Mouse (Mus musculus) embryonic stem cell, embryonic (primary cell): Measurements from ENCODE around the gene Atg101.

Experiments used
- CTCF ChIA-PET, 4 experiments: fragments of 300-600 bp in 2 of 4; fragments of 350-600 bp in 2 of 4; sonication (Branson Sonifier 250); formaldehyde crosslinking; loops; one replicate each; lab custom pipeline; 2022; ENCODE audit warnings: inconsistent platforms in 2 of 4; lab: Charles Lee
- POLR2A ChIA-PET, 4 experiments: fragments of 300-600 bp in 2 of 4; fragments of 350-600 bp in 2 of 4; sonication (Branson Sonifier 250); formaldehyde crosslinking; loops; one replicate each; lab custom pipeline; 2022; ENCODE audit warnings: antibody characterized with exemption in 4 of 4, inconsistent platforms in 1 of 4; lab: Charles Lee

The Atg101 gene

DNA sequence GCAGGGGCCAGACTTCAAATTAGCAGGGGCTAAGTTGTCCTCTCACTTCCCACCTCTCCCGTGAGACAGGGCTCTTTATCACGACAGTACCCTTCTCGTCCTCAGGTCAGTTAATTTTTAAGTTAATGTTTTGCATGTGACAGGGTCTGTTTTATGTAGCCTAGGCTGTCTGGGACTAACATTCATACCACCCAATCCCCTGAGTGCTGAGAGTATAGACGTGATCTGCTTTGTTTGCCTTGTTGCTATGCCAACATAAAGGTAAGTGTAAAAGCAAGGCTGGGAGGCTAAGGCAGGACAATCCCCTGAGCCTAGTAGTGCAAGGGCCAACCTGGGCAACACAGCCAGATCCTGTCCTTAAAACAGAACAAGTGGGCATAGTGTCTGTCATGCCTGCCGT is 25.4 kb downstream of the Atg101 start:
- ChIA-PET CTCF (interaction anchor here in 3 of 4 experiments (0.5 to 3.4 kb wide), 4 partner anchors 69 to 679 kb away, joined by 3 to 17 read pairs (median 4); no protein-coding TSS in a partner anchor), POLR2A (interaction anchor here in 1 of 4 experiments (1.7 kb wide), 1 partner anchor 26 kb away, joined by 4 read pairs; no protein-coding TSS in a partner anchor)

- ChIA-PET CTCF (interaction anchor here (0.6 to 3.4 kb wide), 18 partner anchors 16 to 696 kb away, joined by 3 to 17 read pairs (median 4); partner anchors contain the start of genes Dazap2 (in 1 of the 4) and Grasp (in 1 of the 4)), POLR2A (interaction anchor here (0.6 to 1.9 kb wide), 23 partner anchors 11 to 762 kb away, joined by 3 to 12 read pairs (median 4); partner anchors contain the start of gene Eif4b (in 1 of the 4))
Measured at GRCm38 (mm10) chr15:101311087-101311770, 27.2 kb downstream of the Atg101 start.

GRCm38 (mm10) chr15:101312006-101312405 is 27.9 kb downstream of the Atg101 start:
- POLR2A ChIA-PET = interaction anchor here in 3 of 4 experiments (0.6 to 1.9 kb wide), 5 partner anchors 17 to 139 kb away, joined by 3 to 5 read pairs (median 3); no protein-coding TSS in a partner anchor
- CTCF ChIA-PET = interaction anchor here (0.5 to 3.4 kb wide), 13 partner anchors 15 to 532 kb away, joined by 3 to 17 read pairs (median 5); partner anchors contain the start of gene Grasp (in 1 of the 4)

DNA sequence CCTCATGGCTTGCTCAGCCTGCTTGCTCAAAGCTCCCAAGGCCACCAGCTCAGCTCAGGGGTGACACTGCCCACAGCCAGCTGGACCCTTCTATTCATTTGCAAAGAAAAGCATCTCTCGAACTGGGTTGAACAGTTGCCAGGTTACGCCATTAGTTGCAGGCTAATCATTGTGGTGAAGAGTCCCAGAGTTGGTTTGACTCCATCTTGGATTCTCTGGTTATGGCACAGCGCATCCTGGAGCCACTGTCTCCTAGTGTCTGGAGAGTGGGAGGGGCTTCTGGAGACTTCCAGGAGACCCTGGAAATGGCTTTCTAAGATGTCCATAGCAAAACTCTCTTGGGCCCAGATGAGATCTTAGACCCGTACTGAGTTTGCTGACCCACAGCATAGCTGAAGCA is 31.3 kb downstream of the Atg101 start:
- ChIA-PET CTCF (interaction anchor here (0.6 to 8.0 kb wide), 63 partner anchors 8 to 841 kb away, joined by 3 to 140 read pairs (median 6); partner anchors contain the start of genes 6030408B16Rik (in 1 of the 4), Atg101 (in 1 of the 4) and Spryd3 (in 1 of the 4)), POLR2A (interaction anchor here in 3 of 4 experiments (0.6 to 3.2 kb wide), 27 partner anchors 8 to 1611 kb away, joined by 3 to 16 read pairs (median 3); partner anchors contain the start of gene Grasp (in 1 of the 3))

DNA sequence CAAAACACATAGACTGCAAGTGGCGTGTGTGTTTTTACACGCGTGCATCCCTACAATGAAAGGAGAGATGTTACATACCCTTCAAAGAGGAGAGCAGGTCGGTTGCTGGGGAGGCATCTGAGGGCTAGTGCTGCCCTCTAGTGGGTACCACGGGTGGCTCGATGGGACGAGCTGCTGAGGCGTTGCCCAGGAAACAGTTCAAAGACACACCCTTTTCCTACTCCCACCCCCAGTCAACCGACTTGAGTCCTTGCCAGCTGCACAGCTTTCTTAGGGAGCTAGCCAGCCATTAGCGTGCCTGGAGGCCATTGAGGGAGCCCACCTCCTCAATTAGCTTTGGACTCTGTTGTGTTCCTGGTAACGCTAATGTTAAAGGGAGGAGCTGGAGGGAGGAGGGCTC is 31.8 kb downstream of the Atg101 start:
- ChIA-PET POLR2A (interaction anchor here in 3 of 4 experiments (0.6 to 3.2 kb wide), 42 partner anchors 8 to 917 kb away, joined by 3 to 16 read pairs (median 4); partner anchors contain the start of genes Atg101 (in 1 of the 3), Dazap2 (in 1 of the 3), Eif4b (in 1 of the 3) and Grasp (in 1 of the 3)), CTCF (interaction anchor here (0.5 to 8.0 kb wide), 109 partner anchors 8 to 1060 kb away, joined by 3 to 140 read pairs (median 4); partner anchors contain the start of genes 6030408B16Rik (in 1 of the 4), Acvr1b (in 1 of the 4), Ankrd33 (in 1 of the 4) and Atg101 (in 1 of the 4))

DNA sequence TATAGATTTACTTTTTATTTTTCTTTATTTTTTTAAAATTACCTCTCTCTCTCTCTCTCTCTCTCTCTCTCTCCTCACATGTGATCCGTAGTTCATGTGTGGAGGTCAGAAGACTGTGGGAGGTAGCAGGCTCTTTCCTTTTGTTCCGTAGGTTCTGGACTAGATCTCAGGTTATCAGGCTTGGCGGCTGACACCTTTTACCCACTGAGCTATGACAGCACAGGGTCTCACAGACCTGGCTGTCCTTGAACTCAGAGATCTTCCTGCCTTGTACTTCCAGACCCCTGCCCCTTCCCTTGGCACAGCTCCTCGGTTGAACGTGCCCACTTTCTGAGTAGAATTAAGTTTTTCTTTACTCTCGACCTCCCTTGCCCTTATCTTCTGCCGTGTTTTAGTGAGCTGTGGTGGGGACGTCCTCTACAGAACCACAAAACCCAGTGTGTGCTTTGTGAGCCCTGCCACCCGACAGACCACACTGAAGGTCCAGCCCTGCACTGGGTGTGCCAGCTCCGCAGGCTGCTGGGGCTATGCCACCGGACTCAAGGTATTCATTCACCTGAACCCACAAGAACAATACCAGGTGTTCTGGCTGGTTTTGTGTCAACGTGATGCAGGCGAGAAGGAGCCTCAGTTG is 32.3 kb downstream of the Atg101 start:
- ChIA-PET POLR2A (interaction anchor here in 3 of 4 experiments (0.6 to 3.2 kb wide), 42 partner anchors 9 to 917 kb away, joined by 3 to 16 read pairs (median 3); partner anchors contain the start of genes Atg101 (in 1 of the 3), Dazap2 (in 1 of the 3), Eif4b (in 1 of the 3) and Grasp (in 1 of the 3)), CTCF (interaction anchor here (0.5 to 8.0 kb wide), 109 partner anchors 9 to 1059 kb away, joined by 3 to 140 read pairs (median 4); partner anchors contain the start of genes 6030408B16Rik (in 1 of the 4), Acvr1b (in 1 of the 4), Ankrd33 (in 1 of the 4) and Atg101 (in 1 of the 4))

- POLR2A ChIA-PET = interaction anchor here in 2 of 4 experiments (0.8 to 3.2 kb wide), 14 partner anchors 8 to 792 kb away, joined by 3 to 16 read pairs (median 6); partner anchors contain the start of gene Grasp (in 1 of the 2)
- CTCF ChIA-PET = interaction anchor here (0.7 to 8.0 kb wide), 38 partner anchors 9 to 843 kb away, joined by 3 to 140 read pairs (median 6); partner anchors contain the start of genes 6030408B16Rik (in 1 of the 4), Acvrl1 (in 1 of the 4), Ankrd33 (in 1 of the 4) and Atg101 (in 1 of the 4)
Measured at GRCm38 (mm10) chr15:101316913-101317813, 33.1 kb downstream of the Atg101 start.

- ChIA-PET CTCF (interaction anchor here in 3 of 4 experiments (0.9 to 8.0 kb wide), 10 partner anchors 8 to 666 kb away, joined by 3 to 140 read pairs (median 17); partner anchors contain the start of genes Acvrl1 (in 1 of the 3) and Atg101 (in 1 of the 3)), POLR2A (interaction anchor here in 2 of 4 experiments (1.2 to 2.0 kb wide), 3 partner anchors 50 to 77 kb away, joined by 3 to 7 read pairs (median 3); no protein-coding TSS in a partner anchor)
Measured at GRCm38 (mm10) chr15:101317814-101318500, 33.9 kb downstream of the Atg101 start.

DNA sequence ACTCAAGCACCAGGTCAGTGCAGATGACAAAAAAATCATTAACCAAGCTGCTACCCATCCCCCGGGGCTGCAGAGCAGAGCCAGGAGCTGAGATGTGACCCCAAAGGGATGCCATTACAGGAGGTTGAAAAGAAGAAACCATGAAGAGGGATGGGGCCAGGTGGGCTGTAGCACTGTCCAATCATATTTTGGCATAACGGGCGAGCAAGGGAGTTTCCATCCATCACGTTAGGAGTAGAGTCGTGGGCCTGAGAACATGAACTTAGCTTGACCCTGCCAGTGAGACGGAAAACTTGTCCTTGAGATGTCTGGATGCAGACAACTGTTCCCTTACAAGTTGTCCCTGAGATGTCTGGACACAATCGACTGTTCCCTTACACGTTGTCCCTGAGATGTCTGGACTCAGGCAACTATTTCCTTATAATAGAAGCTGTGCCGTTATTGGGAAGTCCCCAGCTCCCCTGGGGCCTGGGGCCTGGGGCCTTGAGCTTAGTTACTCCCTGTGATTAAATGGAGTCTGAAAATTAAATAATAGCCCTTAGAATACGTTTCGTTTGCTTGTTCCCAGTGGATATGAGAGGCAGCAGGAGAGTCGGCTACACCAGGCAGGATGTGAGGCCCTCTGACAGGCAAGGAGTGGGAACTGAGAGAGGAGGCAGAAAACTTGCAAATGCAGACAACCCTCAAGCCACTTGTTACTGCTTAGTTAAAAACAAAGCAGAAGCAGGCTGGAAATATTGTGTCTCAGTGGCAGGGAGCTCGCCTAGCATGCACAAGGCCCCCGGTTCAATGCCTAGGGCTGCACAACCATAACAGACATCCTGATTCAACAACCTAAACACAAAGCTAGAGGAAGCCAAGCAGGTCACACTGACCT is 35.1 kb downstream of the Atg101 start:
- CTCF ChIA-PET = interaction anchor here (0.7 to 8.0 kb wide), 7 partner anchors 7 to 97 kb away, joined by 3 to 140 read pairs (median 3); no protein-coding TSS in a partner anchor
- POLR2A ChIA-PET = interaction anchor here in 3 of 4 experiments (0.6 to 1.3 kb wide), 3 partner anchors 78 to 495 kb away, joined by 3 to 5 read pairs (median 5); no protein-coding TSS in a partner anchor

DNA sequence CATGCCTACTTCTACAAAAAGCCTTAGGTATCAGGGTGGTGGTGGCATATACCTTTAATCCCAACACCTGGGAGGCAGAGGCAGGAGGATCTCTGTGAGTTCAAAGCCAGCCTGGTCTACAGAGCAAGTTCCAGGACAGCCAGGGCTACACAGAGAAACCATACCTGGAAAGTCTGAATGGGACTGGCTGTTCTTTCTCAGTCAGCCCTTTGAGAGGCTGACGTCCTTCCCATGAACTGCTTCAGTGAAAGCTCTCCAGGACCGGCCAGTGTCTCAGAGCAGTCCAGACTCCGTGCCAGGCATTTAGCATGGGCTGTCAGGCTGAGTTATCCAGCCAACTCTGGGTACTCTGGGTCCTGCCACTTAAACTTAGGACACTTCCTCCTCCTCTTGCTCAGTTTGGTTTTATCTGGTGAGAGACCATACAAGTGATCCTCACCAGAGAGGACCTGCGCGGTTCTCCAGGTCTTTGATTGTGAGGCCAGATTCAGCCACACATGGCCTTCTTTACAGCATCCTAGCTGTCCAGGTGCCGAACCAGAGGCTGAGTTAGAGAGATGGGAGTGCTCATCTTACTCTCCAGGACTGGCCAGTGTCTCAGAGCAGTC is 36.0 kb downstream of the Atg101 start:
- ChIA-PET POLR2A (no interaction called here), CTCF (interaction anchor here in 1 of 4 experiments (8.0 kb wide), 1 partner anchor 80 kb away, joined by 140 read pairs; no protein-coding TSS in a partner anchor)

- POLR2A ChIA-PET = interaction anchor here in 1 of 4 experiments (1.8 kb wide), 1 partner anchor 78 kb away, joined by 3 read pairs; no protein-coding TSS in a partner anchor
- CTCF ChIA-PET = interaction anchor here in 2 of 4 experiments (0.6 to 1.1 kb wide), 2 partner anchors 78 to 80 kb away, joined by 3 to 4 read pairs; no protein-coding TSS in a partner anchor
Measured at GRCm38 (mm10) chr15:101320618-101321041, 36.6 kb downstream of the Atg101 start.

DNA sequence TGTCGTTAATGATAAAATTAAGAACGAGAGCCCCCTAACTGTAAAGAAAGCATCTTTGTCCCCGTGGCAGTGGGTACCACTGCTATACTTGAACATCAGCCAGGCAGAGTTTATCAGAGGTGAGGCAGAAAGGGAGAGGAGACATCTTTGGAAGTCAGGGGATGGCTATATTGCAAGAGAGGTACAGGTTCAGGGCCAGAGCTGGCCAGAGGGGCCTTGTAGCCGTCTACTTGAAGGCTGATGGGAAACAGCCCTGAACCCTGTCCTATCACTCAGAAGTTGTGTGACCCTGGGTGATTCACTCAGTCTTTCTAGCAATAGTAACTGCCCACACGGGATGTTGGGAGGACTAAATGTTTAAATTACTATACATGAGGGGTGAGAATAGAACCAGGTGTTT is 37.1 kb downstream of the Atg101 start:
- ChIA-PET CTCF (interaction anchor here in 3 of 4 experiments (0.6 to 1.1 kb wide), 3 partner anchors 79 to 112 kb away, joined by 3 to 4 read pairs (median 3); no protein-coding TSS in a partner anchor), POLR2A (interaction anchor here in 1 of 4 experiments (1.8 kb wide), 1 partner anchor 79 kb away, joined by 3 read pairs; no protein-coding TSS in a partner anchor)

- POLR2A ChIA-PET = interaction anchor here in 1 of 4 experiments (1.8 kb wide), 1 partner anchor 80 kb away, joined by 3 read pairs; no protein-coding TSS in a partner anchor
- CTCF ChIA-PET = interaction anchor here in 2 of 4 experiments (0.7 to 1.3 kb wide), 4 partner anchors 80 to 747 kb away, joined by 3 read pairs; partner anchors contain the start of gene Ankrd33 (in 1 of the 2)
Measured at GRCm38 (mm10) chr15:101322106-101322505, 38.0 kb downstream of the Atg101 start.

DNA sequence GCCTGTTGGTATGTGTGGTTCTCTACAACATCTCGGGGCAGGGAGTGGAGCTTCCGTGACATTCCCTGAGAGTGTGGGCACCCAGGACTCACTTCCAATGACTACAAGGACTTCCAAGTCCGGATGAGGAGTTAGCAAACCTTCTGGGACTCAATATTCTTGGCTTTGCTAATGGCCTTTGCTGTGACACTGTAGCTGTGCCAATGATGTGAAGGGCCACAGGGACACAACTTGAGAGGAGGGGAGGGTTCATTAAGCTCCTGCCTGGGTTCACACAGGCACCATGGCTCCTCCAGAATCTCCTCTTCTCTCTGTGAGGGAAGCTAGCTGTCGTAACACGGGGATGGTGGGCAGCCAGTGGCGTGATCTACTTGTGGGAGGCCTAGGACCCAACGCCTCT is 38.6 kb downstream of the Atg101 start:
- POLR2A ChIA-PET = no interaction called here

More for the DNA sequence above, 38.6 kb downstream of the Atg101 start:
- CTCF ChIA-PET = interaction anchor here in 1 of 4 experiments (0.8 to 1.3 kb wide), 2 partner anchors 80 to 82 kb away, joined by 3 read pairs; no protein-coding TSS in a partner anchor
